Mouse (Mus musculus) thymus, adult 2 months (tissue): ENCODE measurements around the gene Phf21a. TPM values are rescaled to one million over a fixed set of nuclear protein-coding genes. Genes with fewer than 3 reads are reported as not detected.

Experiments
- DNase-seq: peaks from one replicate; pipeline ENCODE4 v3.0.0; 2021
- H3K27ac ChIP-seq: fragments of 200-500 bp; 2 replicates; pipeline ENCODE4 v1.5.1; 2012; ENCODE audit warnings: low read length, control low read depth; ENCODE audit not compliant: control insufficient read depth, insufficient read depth
- H3K27me3 ChIP-seq: fragments of 200-500 bp; 2 replicates; pipeline ENCODE4 v1.6.1; 2012; ENCODE audit warnings: mild to moderate bottlenecking, low read length, moderate library complexity, mixed read lengths; ENCODE audit not compliant: control insufficient read depth, insufficient read depth
- H3K36me3 ChIP-seq: fragments of 200-500 bp; 2 replicates; pipeline ENCODE4 v1.6.1; 2012; ENCODE audit warnings: mild to moderate bottlenecking, low read length, moderate library complexity; ENCODE audit not compliant: control insufficient read depth, insufficient read depth
- H3K4me1 ChIP-seq: fragments of 200-500 bp; replicated peaks from 2 replicates; pipeline ENCODE4 v1.6.1; 2012; ENCODE audit warnings: low read length; ENCODE audit not compliant: control insufficient read depth, insufficient read depth
- H3K4me3 ChIP-seq: fragments of 200-500 bp; 2 replicates; pipeline ENCODE4 v1.5.1; 2012; ENCODE audit warnings: mild to moderate bottlenecking, low read length, control low read depth, moderate library complexity; ENCODE audit not compliant: control insufficient read depth, insufficient read depth
- CTCF ChIP-seq: fragments of 200-500 bp; IDR thresholded peaks from 2 replicates; pipeline ENCODE4 v1.5.1; 2012; ENCODE audit warnings: mild to moderate bottlenecking, control low read depth, low read length, moderate library complexity, borderline replicate concordance; ENCODE audit not compliant: control insufficient read depth, poor library complexity, insufficient read depth; ENCODE audit errors: extremely low read depth
- POLR2A ChIP-seq: fragments of 200-500 bp; IDR thresholded peaks from 2 replicates; pipeline ENCODE4 v1.6.1; 2012; ENCODE audit warnings: mild to moderate bottlenecking, low read length, control low read depth, moderate library complexity; ENCODE audit not compliant: control insufficient read depth, poor library complexity, insufficient read depth; ENCODE audit errors: extremely low read depth
- WGBS: fragments of 180-500 bp; shearing (Covaris S2); methylation state at CpG from one replicate; pipeline ENCODE4 v1.1.7; 2018; 5-methylcytosine and 5-hydroxymethylcytosine counted together
- polyA plus RNA-seq: library from polyadenylated mRNA; depleted of rRNA; stranded (reverse); fragments of >200 nt; gene quantifications from 2 replicates; pipeline ENCODE4 v1.2.3, GENCODE M21; 2012

The Phf21a gene
- polyA plus RNA-seq, 1 experiment = 81.6 TPM

DNA sequence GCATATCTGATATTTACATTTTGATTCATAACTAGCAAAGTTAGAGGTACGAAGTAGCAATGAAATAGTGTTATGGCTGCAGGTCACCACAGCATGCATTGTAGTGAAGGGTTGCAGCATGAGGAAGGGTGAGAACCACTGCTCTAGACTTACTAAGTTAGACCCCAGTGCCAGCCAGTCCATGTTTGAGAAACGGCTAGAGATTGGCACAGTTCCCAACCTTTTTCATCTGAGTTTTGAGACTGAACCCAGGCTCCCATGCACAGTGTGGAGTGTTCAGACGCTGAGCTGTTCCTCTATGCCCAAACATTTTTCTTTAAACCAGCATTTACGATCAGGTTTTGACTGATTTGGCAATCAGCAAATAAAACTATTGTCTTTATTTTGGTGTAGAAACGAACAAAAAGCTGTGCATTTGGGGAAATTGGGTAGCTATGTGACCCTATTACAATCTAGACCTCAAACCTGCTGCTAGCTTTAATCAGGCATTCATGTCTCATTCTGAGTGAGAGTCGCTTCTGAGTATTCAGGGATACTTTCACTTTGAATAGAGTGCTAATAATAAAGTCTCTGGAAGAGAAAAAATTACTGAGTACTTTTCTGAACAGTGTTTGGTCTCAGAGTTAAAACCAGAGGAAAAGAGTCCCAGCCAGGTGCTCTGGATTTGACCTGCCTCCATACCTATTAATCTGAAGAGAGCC lies 180.3 kb downstream of the Phf21a start:
- no peak overlapping the region for H3K27ac ChIP-seq
- no peak for DNase-seq
- no peaks in the 10 kb centered on the region for H3K27me3 ChIP-seq
- H3K4me1 ChIP-seq = peaks cover 4% of the 10 kb centered on the region
- no peak overlapping the region for H3K4me3 ChIP-seq
- TF ChIP-seq CTCF (no peak), POLR2A (no peak)
- 30% methylated on average over 6 of the region's 6 CpGs for WGBS
- H3K36me3 ChIP-seq = no peaks in the 10 kb centered on the region

DNA sequence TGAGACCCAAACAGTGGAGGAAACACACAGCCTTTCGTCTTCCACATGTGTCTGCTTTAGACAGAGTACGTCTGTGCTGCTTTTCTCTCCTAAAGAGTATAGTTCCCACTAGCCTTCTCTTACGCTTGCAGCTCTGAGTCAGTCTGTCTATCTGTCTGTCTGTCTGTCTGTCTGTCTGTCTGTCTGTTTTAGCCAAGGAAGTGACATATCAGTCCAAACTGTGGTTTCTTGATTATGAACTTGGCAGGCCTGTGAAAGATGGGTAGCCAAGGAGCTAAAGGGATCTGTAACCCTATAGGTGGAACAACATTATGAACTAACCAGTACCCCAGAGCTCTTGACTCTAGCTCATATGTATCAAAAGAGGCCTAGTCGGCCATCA lies 180.9 kb downstream of the Phf21a start:
- H3K36me3 ChIP-seq = no peaks in the 10 kb centered on the region
- TF ChIP-seq POLR2A (no peak), CTCF (no peak)
- 57% methylated on average over 4 of the region's 4 CpGs for WGBS
- no peak for DNase-seq
- no peak overlapping the region for H3K27ac ChIP-seq
- H3K4me3 ChIP-seq = no peak overlapping the region
- peaks cover 4% of the 10 kb centered on the region for H3K4me1 ChIP-seq
- no peaks in the 10 kb centered on the region for H3K27me3 ChIP-seq

DNA sequence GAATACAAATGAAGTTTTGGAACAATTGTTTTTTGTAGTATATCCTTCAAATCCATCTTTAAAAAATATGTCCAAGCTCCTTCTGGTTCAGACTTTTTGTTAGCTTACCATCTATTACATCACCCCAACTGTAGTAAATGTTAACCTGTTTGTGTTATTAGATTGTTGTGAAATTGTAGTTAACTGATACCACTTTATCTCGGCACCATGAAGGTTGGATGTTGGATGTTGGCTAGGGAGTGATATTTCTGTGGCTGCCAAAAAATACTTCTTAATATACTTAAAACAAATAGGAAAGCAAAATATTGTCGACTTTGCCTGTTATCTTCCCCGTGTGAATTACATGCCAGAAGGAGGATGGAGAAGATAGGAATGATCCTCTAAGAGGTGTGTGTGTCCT lies 184.9 kb downstream of the Phf21a start:
- Histone ChIP-seq H3K4me1 (peaks cover 4% of the 10 kb centered on the region), H3K4me3 (no peak overlapping the region), H3K27me3 (no peaks in the 10 kb centered on the region), H3K27ac (no peak overlapping the region), H3K36me3 (no peaks in the 10 kb centered on the region)
- no peak for DNase-seq
- WGBS = 93% methylated on average over 3 of the region's 3 CpGs
- TF ChIP-seq CTCF = no peak

GRCm38 (mm10) chr2:92278663-92279062 lies 185.7 kb downstream of the Phf21a start:
- WGBS = 96% methylated on average over 7 of the region's 7 CpGs
- H3K4me3 ChIP-seq = no peak overlapping the region
- no peaks in the 10 kb centered on the region for H3K27me3 ChIP-seq
- no peak for DNase-seq
- no peaks in the 10 kb centered on the region for H3K36me3 ChIP-seq
- no peak overlapping the region for H3K27ac ChIP-seq
- H3K4me1 ChIP-seq = peaks cover 2% of the 10 kb centered on the region
- TF ChIP-seq CTCF (no peak), POLR2A (no peak)

DNA sequence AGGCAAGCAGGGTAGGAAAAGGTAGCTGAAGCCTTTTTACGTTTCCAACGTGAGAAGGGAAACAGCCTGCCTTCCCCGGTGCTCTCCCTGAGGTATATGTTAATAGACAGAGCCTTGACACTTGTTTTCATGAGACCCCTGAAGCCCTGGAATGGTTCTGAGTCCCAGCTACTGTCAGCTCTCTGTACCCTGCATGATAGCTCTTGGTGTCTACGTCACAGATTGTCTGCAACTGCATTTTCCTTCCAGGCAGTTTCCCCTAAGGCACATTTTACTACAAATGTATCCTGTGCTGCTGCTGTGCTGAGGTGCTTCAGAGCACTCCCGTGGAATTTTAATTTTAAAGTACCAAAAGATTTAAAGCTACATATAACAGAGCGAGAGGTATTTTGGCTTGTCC lies 186.5 kb downstream of the Phf21a start:
- no peak for DNase-seq
- no peak overlapping the region for H3K4me3 ChIP-seq
- H3K36me3 ChIP-seq = no peaks in the 10 kb centered on the region
- H3K27me3 ChIP-seq = no peaks in the 10 kb centered on the region
- H3K4me1 ChIP-seq = peaks cover 1% of the 10 kb centered on the region; the same call in 1 of the 2 replicates
- WGBS = 96% methylated on average over 6 of the region's 6 CpGs
- no peak overlapping the region for H3K27ac ChIP-seq
- TF ChIP-seq CTCF = no peak
- no peak for TF ChIP-seq POLR2A

- 74% methylated on average over 5 of the region's 5 CpGs for WGBS
- DNase-seq = no peak
- Histone ChIP-seq H3K27me3 (no peaks in the 10 kb centered on the region), H3K36me3 (no peaks in the 10 kb centered on the region), H3K4me3 (no peak overlapping the region), H3K4me1 (no peaks in the 10 kb centered on the region), H3K27ac (no peak overlapping the region)
- no peak for TF ChIP-seq POLR2A
- no peak for TF ChIP-seq CTCF
Measured at GRCm38 (mm10) chr2:92285597-92285996, 192.7 kb downstream of the Phf21a start.

DNA sequence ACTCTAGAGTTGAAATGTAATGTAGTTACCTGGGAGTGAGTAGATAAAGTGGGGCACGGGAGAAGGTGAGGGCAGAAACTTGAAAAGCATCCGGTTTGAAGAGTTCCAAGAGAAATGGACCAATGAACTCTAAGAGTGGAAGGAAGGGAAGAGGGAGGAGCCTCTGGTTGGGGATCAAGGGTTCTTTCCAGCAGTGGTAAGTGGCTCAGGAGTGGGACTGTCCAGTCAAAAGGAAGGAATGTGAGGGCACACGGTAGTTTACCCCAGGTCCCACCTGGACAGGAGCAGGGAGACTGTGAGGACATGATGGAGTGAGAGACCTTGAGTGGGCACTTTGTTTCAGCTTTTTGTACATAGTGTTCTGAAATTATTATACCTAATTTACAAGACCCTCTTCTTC lies 196.4 kb downstream of the Phf21a start:
- H3K36me3 ChIP-seq = no peaks in the 10 kb centered on the region
- no peak overlapping the region for H3K4me3 ChIP-seq
- H3K27ac ChIP-seq = no peak overlapping the region
- no peaks in the 10 kb centered on the region for H3K4me1 ChIP-seq
- H3K27me3 ChIP-seq = no peaks in the 10 kb centered on the region
- TF ChIP-seq POLR2A = no peak
- no peak for TF ChIP-seq CTCF
- 93% methylated on average over 3 of the region's 3 CpGs for WGBS
- DNase-seq = no peak

GRCm38 (mm10) chr2:92291526-92291925 lies 198.6 kb downstream of the Phf21a start:
- H3K27me3 ChIP-seq = no peaks in the 10 kb centered on the region
- H3K27ac ChIP-seq = no peak overlapping the region
- no peaks in the 10 kb centered on the region for H3K36me3 ChIP-seq
- WGBS = 97% methylated on average over 3 of the region's 3 CpGs
- H3K4me1 ChIP-seq = no peaks in the 10 kb centered on the region
- no peak for TF ChIP-seq CTCF
- no peak for TF ChIP-seq POLR2A
- H3K4me3 ChIP-seq = no peak overlapping the region
- DNase-seq = no peak
